Mouse (Mus musculus) lung, postnatal 14 days (tissue): ENCODE measurements at regions not wholly inside any gene's neighbourhood (a gene's known extent, or its start where the extent isn't known, plus 50 kb on each side); places are given as distances from the start of the nearest gene placed in this dataset.

ENCODE experiments used
- DNase-seq: peaks from one replicate; pipeline ENCODE4 v3.0.0; 2021

- DNase-seq: no peak
These were observed 606.5 kb upstream of the Celf2 start for GRCm38 (mm10) chr2:8115891-8116290.

GRCm38 (mm10) chr2:8112361-8113073 is 603.2 kb upstream of the Celf2 start:
- DNase-seq: no peak

GRCm38 (mm10) chr2:8094157-8094556 is 584.8 kb upstream of the Celf2 start:
- DNase-seq: no peak

- no peak for DNase-seq
These were observed 558.5 kb upstream of the Celf2 start for GRCm38 (mm10) chr2:8067901-8068300.

- no peak for DNase-seq
These were observed 552.3 kb upstream of the Celf2 start for GRCm38 (mm10) chr2:8061687-8062086.

- DNase-seq: no peak
These were observed 519.8 kb upstream of the Celf2 start for GRCm38 (mm10) chr2:8029212-8029611.

GRCm38 (mm10) chr2:8027571-8027970 is 518.2 kb upstream of the Celf2 start:
- DNase-seq: no peak

- no peak for DNase-seq
These were observed 517.3 kb upstream of the Celf2 start for GRCm38 (mm10) chr2:8026648-8027047.

- DNase-seq: no peak
These were observed 513.3 kb upstream of the Celf2 start for GRCm38 (mm10) chr2:8022651-8023050.

GRCm38 (mm10) chr2:8022043-8022442 is 512.7 kb upstream of the Celf2 start:
- DNase-seq: no peak

- DNase-seq: no peak
These were observed 503.5 kb upstream of the Celf2 start for GRCm38 (mm10) chr2:8012826-8013225.

- DNase-seq: no peak
These were observed 490.1 kb upstream of the Celf2 start for GRCm38 (mm10) chr2:7999444-7999843.

- no peak for DNase-seq
These were observed 465.1 kb upstream of the Celf2 start for GRCm38 (mm10) chr2:7974471-7974870.

GRCm38 (mm10) chr2:7963456-7963855 is 454.1 kb upstream of the Celf2 start:
- no peak for DNase-seq

GRCm38 (mm10) chr2:7954210-7954609 is 444.8 kb upstream of the Celf2 start:
- no peak for DNase-seq

- no peak for DNase-seq
These were observed 443.5 kb upstream of the Celf2 start for GRCm38 (mm10) chr2:7952846-7953245.

GRCm38 (mm10) chr2:7944946-7945345 is 435.6 kb upstream of the Celf2 start:
- peak; percentile 0 for DNase-seq

GRCm38 (mm10) chr2:7933617-7934016 is 424.3 kb upstream of the Celf2 start:
- no peak for DNase-seq

GRCm38 (mm10) chr2:7906271-7906670 is 396.9 kb upstream of the Celf2 start:
- no peak for DNase-seq

- DNase-seq: no peak
These were observed 384.4 kb upstream of the Celf2 start for GRCm38 (mm10) chr2:7893787-7894186.
